Mouse (Mus musculus) heart, postnatal 4 days (tissue): ENCODE measurements at regions not wholly inside any gene's neighbourhood (a gene's known extent, or its start where the extent isn't known, plus 50 kb on each side); places are given as distances from the start of the nearest gene placed in this dataset.
"Not testable (repeated sequence)": the region's sequence is repeated elsewhere in the genome, so short reads cannot be mapped to it uniquely, and the experiment has no call there.

Experiments
- DNase-seq: peaks from one replicate; pipeline ENCODE4 v3.0.0; 2021

DNA sequence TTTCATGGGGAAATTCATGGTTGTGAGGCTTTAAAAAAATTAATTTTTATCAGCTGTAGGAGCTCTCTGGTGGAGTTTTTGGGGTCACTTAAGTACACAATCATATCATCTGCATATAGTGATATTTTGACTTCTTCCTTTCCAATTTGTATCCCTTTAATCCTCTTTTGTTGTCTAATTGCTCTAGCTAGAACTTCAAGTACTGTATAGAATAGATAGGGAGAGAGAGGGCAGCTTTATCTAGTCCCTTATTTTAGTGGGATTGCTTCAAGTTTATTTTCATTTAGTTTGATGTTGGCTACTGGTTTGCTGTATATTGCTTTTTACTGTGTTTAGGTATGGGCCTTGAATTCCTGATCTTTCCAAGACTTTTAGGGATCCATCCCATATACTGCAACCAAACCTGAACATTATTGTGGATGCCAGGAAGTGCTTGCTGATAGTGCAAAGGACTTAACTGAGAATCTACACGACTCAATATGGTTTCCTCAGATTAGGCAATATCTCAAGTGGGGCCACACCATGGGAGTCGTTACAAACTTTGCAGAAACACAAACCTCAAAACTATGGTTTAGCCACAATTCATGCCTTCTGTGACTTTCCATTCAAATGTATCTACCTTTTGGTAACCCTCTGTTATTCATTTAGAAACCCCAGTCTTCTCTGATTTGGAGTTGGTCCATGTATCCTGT is 878.4 kb upstream of the Olfr1507 start:
- DNase-seq: not testable (repeated sequence)

DNA sequence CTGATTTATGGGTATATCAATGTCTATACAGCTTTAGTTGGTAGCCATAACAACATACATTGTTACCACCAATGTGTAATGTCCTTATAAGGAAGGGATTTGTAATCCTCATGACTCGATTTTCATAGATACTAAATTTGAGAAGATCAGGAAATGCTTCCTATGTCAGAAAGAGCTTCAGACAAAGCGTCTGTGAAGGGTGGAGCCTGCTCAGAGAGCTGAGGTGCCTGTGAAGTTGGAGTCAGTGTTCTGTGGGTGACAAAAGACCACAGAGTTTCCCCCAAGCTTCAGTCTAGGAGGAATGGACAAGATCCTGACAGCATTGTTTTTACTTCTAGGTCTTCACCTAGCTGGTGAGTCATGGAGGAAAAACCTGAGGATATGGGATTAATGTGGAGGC is 874.2 kb upstream of the Olfr1507 start:
- no peak for DNase-seq

DNA sequence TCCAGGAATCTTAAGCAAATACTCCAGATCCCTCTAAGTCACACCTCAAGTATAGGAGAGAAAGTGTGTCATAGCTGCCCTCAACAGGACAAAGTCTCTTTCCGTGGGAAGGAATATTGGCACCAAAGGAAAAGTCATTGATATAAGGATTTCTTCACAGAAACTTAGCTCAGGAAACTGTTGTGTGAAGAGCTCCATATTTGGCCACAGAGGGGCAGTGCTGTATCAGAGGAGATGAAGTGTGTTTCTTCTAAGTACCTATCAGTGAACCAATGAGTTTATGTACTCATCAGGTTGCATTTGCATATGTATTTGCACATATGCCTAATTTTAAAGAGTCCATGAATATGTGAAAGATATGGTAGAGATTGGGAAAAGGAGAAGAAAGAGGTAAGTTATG is 871.9 kb upstream of the Olfr1507 start:
- DNase-seq: not testable (repeated sequence)

DNA sequence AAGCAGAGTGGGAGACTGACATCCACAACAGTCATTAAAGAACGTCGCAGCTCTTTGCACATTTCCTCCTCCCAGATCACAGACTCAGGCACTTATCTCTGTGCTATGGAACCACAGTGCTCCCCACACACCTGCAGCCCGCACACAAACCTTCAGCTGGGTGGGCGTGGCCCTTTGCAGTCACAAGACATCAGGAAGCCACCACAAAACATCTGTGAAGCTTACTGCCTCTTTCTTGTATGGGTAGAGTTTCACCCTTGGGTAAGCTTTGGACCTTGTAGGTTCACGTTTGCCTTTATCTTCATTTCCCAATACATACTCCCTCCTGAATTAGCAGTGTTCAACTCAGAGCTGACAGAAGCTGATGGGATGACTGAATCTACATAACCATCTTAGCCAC is 868.4 kb upstream of the Olfr1507 start:
- not testable (repeated sequence) for DNase-seq

DNA sequence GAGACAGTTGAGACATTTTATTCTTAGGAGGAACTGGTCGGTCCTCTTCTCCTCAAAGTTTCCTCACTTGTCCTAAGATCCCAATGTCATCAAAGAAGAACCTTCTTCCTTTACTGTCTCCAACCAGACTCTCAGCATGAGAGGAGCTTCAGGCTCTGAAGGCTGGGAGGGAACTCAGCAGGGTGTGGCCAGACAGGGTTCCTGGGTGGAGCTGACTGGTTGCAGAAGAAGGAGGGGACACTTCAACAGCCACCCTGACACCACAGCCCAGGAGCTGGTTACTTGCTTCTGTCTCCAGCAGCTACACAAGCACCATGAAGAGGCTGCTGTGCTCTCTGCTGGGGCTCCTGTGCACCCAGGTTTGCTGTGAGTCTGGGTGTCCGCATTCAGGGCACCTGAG is 866.5 kb upstream of the Olfr1507 start:
- not testable (repeated sequence) for DNase-seq

DNA sequence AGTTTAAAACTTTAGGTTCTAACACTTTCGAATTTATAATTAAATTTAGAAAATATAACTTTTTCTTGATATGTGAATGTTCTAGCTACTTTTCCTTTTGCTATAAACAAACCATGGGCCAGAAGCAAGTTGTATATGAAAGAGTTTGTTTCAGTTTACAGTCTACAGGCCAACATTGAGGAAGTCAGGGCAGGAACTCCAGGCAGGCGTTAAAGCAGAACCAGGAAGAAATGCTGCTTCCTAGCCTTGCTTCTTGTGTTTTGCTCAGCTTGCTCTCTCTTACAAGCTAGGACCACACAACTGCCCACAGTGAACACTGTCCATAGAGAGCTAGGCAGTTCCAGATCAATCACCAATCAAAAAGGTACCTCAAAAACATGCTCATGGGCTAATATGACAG is 861.9 kb upstream of the Olfr1507 start:
- DNase-seq: not testable (repeated sequence)

DNA sequence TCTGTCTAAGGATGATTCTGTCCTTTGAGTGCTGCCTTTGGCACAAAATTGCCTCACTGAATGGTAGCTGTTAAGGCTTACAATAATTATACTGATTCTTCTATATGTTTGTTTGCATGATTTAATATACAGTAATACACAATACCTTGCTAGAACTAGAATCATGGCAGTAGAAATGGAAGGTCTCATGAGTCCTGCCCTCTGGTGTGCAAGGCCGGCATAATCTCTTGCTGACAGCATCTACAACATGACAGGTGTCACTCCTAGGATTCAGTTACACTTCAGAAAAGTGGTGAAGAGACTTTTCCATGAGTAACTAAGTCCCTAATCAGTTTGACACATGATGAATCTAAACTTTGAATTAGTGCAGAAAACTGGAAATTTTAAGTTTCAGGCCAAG is 861.2 kb upstream of the Olfr1507 start:
- DNase-seq: not testable (repeated sequence)

DNA sequence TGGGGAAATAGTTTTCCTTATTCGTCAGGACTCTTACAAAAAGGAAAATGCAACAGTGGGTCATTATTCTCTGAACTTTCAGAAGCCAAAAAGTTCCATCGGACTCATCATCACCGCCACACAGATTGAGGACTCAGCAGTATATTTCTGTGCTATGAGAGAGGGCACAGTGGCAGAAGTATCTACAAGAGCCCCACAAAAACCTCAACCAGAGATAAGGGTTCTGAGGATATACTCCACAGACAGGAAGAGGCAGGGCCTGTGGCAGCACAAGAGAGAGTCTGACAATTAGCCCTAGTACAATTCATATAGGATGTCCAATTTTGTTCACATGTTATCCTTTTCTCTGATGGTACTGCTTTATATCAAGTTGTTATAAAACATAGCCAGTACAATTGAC is 855.9 kb upstream of the Olfr1507 start:
- DNase-seq: not testable (repeated sequence)

DNA sequence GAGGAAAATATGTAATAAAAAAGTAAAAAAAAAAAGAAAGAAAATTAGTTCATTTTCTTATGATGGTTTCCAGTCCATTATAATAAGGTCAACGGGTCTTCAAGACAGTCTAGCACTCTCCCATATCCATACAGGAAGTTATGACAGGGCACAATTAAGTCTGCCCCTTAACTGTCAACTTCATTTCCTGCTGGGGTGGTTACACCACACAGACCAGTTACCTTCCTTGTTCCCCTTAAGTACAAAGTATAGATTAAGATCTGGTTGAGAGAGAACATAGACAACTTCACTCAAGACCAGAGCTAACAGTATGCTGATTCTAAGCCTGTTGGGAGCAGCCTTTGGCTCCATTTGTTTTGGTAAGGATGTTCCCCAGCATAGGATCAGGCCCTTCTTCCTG is 855.2 kb upstream of the Olfr1507 start:
- not testable (repeated sequence) for DNase-seq

DNA sequence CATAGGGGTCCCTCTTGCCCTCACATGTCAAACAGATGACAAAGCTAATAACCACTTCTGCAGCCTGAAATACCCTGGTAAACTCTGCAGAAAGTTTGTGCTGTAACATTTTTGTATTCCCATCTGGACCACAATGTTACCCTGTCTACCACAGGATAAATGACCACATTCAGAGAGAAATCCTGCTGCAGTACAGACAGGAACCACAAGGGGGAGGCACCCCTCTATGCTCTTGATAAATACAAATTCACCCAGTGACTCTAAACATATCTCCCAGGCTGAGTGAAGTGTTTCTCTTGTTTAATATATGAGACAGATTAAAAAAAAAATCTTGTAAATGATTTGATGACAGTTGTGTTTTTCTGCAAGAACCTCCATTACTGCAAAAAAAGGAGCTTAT is 853.6 kb upstream of the Olfr1507 start:
- peak; percentile 9 for DNase-seq

DNA sequence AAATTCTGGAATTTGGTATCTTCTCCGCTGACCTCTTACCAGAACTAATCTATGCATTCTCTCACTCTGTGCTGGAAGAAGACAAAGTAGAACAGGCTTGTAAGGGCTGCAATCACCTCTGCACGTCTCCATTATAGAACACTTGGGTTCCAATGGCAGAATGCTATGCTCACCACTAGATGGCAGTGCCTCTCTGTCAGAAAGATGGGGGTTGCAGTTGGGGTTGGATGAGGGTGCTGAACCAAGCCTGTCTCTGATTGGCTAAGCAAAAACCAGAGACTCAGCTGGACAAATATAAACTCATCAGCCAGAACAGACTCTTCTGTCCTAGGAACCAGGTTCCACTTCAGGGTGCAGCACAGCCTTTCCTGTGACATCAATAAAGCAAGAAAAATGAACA is 850.0 kb upstream of the Olfr1507 start:
- DNase-seq: peak; percentile 14

DNA sequence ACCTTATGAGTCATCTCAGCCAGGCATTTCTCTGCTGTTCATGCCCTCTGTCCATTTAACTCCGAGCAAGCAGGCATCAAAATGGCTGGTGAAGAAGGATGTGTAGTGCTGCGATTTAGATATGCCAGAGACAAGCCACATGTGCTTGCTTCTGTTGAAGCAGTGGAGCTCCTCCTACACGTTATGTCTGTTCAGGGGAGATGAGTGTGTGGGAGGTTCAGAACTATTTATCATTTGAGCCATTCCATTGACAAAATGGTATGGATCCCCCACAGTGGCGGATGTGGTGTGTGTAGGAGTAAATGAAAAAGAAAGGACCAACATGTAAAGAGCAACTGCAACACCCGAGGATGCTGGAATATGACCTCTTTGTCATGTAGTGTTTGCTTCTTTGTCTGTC is 848.3 kb upstream of the Olfr1507 start:
- DNase-seq: not testable (repeated sequence)

DNA sequence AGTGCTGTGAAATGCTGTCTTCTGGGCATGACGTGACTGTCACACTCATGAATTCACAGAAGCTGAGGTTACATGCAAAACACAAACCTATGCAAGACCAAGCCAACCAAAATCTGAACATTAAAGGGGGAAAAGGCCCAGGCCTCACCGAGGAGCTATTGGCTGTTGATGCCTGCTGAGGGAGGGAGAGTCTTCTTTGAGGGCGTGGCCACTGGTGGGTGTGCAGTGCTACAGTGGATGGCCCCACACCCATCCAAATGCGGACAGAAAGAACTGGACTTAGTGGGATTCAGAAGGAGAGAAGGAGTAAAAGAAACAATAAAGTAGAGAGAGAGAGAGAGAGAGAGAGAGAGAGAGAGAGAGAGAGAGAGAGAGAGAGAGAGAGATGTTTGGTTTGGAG is 843.6 kb upstream of the Olfr1507 start:
- DNase-seq: not testable (repeated sequence)

DNA sequence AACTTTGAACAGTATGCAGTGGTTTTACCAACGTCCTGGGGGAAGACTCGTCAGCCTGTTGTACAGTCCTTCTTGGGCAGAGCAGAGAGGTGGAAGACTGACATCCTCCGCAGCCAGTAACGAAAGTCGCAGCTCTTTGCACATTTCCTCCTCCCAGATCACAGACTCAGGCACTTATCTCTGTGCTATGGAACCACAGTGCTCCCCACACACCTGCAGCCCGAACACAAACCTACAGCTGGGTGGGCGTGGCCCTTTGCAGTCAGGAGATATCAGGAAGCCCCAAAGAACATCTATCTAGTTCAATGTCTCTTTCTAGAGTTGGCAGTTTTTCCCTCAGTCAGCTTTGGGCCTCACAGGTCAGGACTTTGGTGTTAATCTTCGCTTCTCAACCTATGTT is 841.9 kb upstream of the Olfr1507 start:
- not testable (repeated sequence) for DNase-seq

DNA sequence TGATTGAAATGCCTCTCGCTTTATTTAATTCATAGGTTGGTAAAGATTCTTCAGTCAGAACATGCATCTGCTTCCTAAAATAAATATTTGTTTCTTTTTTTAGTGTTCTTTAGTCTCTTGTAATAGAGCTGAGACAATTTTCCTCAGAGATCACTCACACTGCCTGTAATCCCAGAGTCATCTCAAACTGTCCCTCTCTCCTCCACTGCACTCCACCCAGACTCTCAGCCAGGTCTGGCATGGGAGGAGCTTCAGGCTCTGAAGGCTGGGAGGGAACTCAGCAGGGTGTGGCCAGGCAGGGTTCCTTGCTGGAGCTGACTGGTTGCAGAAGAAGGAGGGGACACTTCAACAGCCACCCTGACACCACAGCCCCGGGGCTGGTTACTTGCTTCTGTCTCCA is 841.2 kb upstream of the Olfr1507 start:
- not testable (repeated sequence) for DNase-seq

DNA sequence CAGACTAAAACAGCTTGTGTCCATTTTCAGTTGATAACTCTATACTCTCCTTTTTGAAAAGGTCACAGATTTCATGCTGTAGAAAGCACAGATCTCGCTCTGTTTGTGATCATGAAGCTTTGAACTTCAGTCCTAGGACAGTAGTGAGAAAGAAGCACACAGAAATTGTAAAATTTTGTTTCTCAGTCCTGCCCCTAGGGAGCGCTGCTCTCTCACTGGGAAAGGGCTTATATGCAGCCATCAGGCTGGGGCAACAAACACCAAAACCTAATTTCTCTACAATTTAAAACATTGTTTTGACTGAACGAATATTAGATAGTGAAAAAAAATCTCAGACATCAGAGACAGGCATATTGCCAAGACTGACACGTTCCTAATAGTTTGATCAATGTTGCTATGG is 838.9 kb upstream of the Olfr1507 start:
- not testable (repeated sequence) for DNase-seq

DNA sequence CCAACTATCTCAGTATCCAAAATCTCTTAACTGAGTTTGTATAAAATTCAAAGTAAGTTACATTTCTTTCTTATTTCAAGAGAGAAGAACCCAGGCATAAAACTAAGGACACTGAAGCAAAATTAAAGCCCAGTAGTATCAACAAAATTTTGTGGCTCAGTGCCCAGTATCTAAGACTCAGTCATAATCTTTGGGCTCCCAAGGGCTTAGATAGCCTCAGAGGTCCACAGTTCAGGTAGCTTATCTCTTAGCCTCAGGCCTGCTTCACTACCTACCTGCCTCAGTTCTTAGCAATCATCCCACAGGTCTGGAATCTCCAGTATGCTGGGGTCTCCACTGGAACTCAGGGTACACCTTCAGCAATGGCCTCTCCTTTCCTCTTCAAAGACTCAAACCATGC is 835.6 kb upstream of the Olfr1507 start:
- not testable (repeated sequence) for DNase-seq

DNA sequence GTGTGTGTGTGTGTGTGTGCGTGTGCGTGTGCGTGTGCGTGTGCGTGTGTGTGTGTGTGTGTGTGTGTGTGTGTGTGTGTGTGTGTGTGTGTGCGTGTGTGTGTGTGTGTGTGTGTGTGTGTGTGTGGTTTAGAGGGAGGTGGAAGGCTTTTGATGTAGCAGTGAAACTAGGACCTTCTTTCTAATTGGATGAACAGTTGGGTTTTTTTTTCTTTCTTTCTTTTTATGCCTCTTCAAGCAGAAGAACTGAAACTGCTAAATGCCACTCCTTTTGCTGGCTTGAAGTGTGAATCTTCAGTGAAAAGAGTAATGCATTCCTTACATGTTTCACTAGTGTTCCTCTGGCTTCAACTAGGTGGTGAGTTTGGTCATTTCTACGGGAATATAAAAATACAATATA is 828.8 kb upstream of the Olfr1507 start:
- DNase-seq: not testable (repeated sequence)

DNA sequence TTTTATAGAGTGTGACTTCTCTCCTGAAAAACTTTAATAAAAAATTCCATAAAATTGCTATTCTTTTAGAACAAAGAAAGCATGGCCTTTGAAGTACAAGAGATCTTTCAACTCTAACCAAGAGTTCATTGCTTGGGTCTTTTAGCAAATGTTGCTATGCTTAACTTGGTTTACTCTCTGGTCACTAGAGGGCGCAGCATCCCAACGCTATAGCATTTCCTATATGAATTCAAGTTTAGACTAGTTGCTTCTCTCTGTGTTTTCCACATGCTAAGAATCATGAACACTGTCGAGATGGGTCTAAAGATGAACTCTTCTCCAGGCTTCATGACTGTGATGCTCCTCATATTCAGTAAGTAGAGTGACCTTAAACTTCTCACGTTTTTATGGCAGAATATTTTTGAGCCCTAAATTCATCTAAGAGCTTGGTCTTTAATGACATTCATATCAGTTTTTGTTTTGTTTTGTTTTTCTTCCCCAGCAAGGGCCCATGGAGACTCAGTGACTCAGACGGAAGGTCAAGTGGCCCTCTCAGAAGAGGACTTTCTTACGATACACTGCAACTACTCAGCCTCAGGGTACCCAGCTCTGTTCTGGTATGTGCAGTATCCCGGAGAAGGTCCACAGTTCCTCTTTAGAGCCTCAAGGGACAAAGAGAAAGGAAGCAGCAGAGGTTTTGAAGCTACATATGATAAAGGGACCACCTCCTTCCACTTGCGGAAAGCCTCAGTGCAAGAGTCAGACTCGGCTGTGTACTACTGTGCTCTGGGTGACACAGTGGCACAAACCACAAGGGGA is 823.2 kb upstream of the Olfr1507 start:
- DNase-seq: not testable (repeated sequence)

DNA sequence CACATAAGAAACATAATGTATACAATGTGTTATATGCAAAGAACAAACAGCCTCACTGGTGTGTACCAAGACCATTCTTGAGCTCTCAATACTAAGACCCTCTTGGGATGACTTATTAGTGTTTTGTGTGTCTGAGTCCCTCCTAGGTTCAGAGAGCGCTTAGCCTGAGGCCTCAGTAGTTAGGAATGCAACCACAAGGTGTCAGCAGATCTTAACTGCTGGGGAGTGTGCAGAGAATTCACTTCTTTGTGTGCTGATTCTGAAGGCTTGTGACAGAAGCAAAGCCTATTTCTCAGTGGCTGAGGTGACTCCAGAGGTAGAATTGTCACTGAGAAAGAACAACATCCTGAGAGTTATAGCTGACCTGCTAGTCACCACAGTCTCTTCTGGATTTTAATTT is 816.9 kb upstream of the Olfr1507 start:
- peak; percentile 2 for DNase-seq

DNA sequence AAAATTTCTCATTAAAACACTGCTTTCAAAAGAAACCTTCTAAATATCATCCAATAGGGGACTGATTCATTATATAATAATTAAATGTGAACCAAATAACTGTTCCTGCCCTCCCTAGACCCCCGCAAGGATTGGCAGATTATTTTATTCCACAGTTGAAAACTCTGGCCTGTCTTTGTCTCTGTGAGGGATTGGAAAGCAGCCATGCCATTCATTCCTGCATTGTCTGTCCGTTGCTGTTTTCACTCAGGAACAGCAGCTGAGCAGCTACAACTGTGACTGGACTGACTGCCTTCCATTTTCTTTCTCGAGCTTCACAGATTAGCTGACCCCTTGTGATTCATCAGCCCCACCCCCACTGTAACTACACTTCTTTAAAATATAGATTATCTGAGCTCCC is 807.6 kb upstream of the Olfr1507 start:
- not testable (repeated sequence) for DNase-seq

DNA sequence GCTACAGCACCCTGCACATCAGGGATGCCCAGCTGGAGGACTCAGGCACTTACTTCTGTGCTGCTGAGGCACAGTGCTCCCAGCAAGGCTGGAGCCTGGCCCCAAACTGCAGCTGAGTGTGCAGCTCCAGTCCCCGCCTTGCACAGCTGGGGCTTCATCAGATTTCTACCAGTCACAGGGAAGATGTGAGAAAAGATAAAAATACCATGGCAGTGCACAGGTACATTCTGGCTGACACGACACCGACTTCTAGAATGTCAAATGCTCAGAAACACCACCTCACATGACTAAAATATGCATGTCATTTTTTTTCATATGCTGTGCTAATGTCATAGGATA is 806.9 kb upstream of the Olfr1507 start:
- DNase-seq: not testable (repeated sequence)

DNA sequence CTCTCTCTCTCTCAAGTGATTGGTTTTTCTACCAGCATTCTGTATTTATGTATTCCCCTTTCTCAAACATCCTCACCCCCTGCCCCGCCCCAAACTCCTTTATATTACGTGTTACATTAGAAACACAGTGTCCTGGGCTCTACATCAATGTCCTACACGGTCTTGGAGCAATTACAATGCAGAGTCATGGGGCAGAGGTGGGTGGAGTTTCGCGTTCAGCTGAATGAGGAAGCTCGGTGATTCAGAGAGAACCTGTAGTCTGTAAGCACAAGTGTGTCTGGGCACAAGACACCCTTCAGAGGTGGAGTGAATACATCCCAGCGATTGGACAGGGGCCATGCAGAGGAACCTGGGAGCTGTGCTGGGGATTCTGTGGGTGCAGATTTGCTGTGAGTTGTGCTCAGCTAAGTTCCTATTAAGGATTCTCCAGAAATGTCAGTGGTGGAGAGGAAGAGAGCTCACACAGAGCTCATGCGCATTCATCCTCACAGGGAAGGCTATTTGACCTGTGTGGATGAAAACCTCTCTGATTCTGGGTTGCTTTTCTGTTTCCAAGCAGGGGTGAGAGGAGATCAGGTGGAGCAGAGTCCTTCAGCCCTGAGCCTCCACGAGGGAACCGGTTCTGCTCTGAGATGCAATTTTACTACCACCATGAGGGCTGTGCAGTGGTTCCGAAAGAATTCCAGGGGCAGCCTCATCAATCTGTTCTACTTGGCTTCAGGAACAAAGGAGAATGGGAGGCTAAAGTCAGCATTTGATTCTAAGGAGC is 806.4 kb upstream of the Olfr1507 start:
- DNase-seq: not testable (repeated sequence)
